Mouse (Mus musculus) kidney, embryonic 14.5 days (tissue): ENCODE results near the gene Spata20. TPM values are rescaled to one million over a fixed set of nuclear protein-coding genes. Genes with fewer than 3 reads are reported as not detected.

Experiments used
- ATAC-seq: fragments of 200-750 bp; cut with Nextera tagmentation; 2 replicates; pipeline ENCODE4 v1.8.0; 2017; ENCODE audit warnings: moderate number of reproducible peaks, mild to moderate bottlenecking, moderate TSS enrichment, moderate library complexity; ENCODE audit not compliant: low FRiP score, low TSS enrichment
- H3K27ac ChIP-seq: fragments of 300-500 bp; sonication (generic); 2 replicates; pipeline ENCODE4 v1.5.1; 2014; ENCODE audit warnings: low read depth, mild to moderate bottlenecking, low read length, moderate library complexity, mixed read lengths
- H3K27me3 ChIP-seq: fragments of 300-500 bp; sonication (generic); 2 replicates; pipeline ENCODE4 v1.6.1; 2014; ENCODE audit warnings: mild to moderate bottlenecking, low read length; ENCODE audit not compliant: control insufficient read depth, insufficient read depth
- H3K36me3 ChIP-seq: fragments of 300-500 bp; sonication (generic); 2 replicates; pipeline ENCODE4 v1.6.1; 2014; ENCODE audit warnings: low read length, mixed read lengths; ENCODE audit not compliant: control insufficient read depth, insufficient read depth
- H3K4me1 ChIP-seq: fragments of 300-500 bp; sonication (generic); 2 replicates; pipeline ENCODE4 v1.6.1; 2014; ENCODE audit warnings: low read length, mixed read lengths; ENCODE audit not compliant: control insufficient read depth, insufficient read depth
- H3K4me2 ChIP-seq: fragments of 300-500 bp; sonication (generic); replicated peaks from 2 replicates; pipeline ENCODE4 v1.6.1; 2014; ENCODE audit warnings: low read depth, mild to moderate bottlenecking, low read length
- H3K4me3 ChIP-seq: fragments of 300-500 bp; sonication (generic); 2 replicates; pipeline ENCODE4 v1.5.1; 2014; ENCODE audit warnings: mild to moderate bottlenecking, low read length
- H3K9ac ChIP-seq: fragments of 300-500 bp; sonication (generic); 2 replicates; pipeline ENCODE4 v1.6.1; 2014; ENCODE audit warnings: low read depth, mild to moderate bottlenecking, low read length, moderate library complexity
- H3K9me3 ChIP-seq: fragments of 300-500 bp; sonication (generic); 2 replicates; pipeline ENCODE4 v1.6.1; 2016; ENCODE audit warnings: low read length; ENCODE audit not compliant: control insufficient read depth
- WGBS: fragments of 180-500 bp; shearing (Covaris S2); extraction: QIAGEN DNeasy Blood & Tissue Kit; methylation state at CpG from one replicate; pipeline ENCODE4 v1.1.7; 2014; 5-methylcytosine and 5-hydroxymethylcytosine counted together
- polyA plus RNA-seq: library from polyadenylated mRNA; unstranded; fragments of >200 nt; fragmentation: Nextera tagmentation; extraction: Ambion mirVana; gene quantifications from 2 replicates; pipeline ENCODE4 v1.2.1, GENCODE M21; 2014

Gene Spata20
- polyA plus RNA-seq, 1 experiment from 2014 or later = 0.23 TPM

DNA sequence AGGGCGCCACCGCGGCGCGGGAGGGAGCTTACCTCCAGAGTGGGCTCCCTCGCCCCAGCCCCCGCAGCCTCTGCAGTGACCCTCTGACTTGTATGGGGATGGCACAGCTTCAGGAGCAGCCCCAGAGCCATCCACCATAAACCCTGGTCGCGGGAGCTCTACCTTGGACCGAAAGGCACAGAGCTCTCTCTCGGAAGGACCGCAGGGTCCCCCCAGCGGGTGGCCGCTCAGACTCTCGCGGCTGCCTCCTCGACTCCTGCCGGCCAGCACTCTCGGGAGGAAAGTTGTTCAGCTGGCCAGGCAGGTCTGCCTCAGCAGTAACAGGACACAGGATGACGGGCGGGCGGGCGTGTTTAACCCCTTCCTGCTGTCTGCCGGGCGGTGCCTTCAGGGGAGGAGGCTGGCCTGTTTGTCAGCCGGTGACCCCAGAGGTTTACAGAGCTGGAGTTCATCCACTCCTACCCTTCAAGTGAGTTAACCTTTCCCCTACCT, 13.7 kb upstream of the Spata20 start, which contains the start of gene Epn3:
Epn3 (minus strand) TSS at position 314 of the 492 bp plus-strand sequence.
- under 1% methylated on average over 26 of the region's 26 CpGs for WGBS
- Histone ChIP-seq H3K9me3 (no peaks in the 10 kb centered on the region), H3K27me3 (no peaks in the 10 kb centered on the region), H3K4me2 (peak within 1 kb of the TSS; percentile 59), H3K4me3 (peak within 1 kb of the TSS; percentile 39), H3K4me1 (peaks cover 39% of the 10 kb centered on the region), H3K9ac (peak within 1 kb of the TSS; percentile 56), H3K36me3 (no peaks in the 10 kb centered on the region), H3K27ac (peak within 1 kb of the TSS; percentile 79; the same call in 1 of the 2 replicates)
- ATAC-seq = peak; percentile 81

DNA sequence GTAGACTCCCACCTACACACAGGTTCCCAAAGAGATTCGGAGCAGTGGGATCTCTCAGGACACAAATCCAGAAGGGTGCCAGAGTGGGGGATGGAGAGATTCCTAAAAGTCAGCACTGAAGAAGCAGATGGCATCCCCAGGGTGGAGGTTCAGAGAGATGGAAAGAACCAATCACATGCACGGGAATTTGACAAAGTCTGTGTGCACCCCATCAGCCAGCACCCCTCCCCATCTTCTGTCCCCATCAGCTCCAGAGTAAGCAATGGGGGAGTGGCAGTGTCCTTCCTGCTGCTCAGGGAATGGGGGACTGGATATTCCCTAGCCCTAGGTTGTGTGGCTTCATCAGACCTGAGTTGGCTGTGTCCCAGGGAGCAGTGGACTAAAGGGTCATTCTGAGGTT, 13.1 kb upstream of the Spata20 start:
- H3K27me3 ChIP-seq = no peaks in the 10 kb centered on the region
- no peaks in the 10 kb centered on the region for H3K36me3 ChIP-seq
- ATAC-seq = peak; percentile 53
- H3K4me3 ChIP-seq = peak overlapping the region; percentile 39
- H3K4me2 ChIP-seq = peak overlapping the region; percentile 59
- WGBS = 4% methylated on average over 2 of the region's 2 CpGs
- H3K27ac ChIP-seq = peak overlapping the region; percentile 79; the same call in 1 of the 2 replicates
- peaks cover 39% of the 10 kb centered on the region for H3K4me1 ChIP-seq
- H3K9me3 ChIP-seq = no peaks in the 10 kb centered on the region
- peak overlapping the region; percentile 56; the same call in 1 of the 2 replicates for H3K9ac ChIP-seq

GRCm38 (mm10) chr11:94498093-94498996, 12.4 kb upstream of the Spata20 start:
- WGBS = 15% methylated on average over 19 of the region's 19 CpGs
- peak overlapping the region; percentile 79 for H3K27ac ChIP-seq
- peak overlapping the region; percentile 59 for H3K4me2 ChIP-seq
- peak overlapping the region; percentile 56 for H3K9ac ChIP-seq
- H3K9me3 ChIP-seq = no peaks in the 10 kb centered on the region
- H3K4me3 ChIP-seq = peak overlapping the region; percentile 39
- H3K4me1 ChIP-seq = peaks cover 39% of the 10 kb centered on the region
- ATAC-seq = peak; percentile 10; the same call in 1 of the 2 replicates
- H3K36me3 ChIP-seq = no peaks in the 10 kb centered on the region
- no peaks in the 10 kb centered on the region for H3K27me3 ChIP-seq

DNA sequence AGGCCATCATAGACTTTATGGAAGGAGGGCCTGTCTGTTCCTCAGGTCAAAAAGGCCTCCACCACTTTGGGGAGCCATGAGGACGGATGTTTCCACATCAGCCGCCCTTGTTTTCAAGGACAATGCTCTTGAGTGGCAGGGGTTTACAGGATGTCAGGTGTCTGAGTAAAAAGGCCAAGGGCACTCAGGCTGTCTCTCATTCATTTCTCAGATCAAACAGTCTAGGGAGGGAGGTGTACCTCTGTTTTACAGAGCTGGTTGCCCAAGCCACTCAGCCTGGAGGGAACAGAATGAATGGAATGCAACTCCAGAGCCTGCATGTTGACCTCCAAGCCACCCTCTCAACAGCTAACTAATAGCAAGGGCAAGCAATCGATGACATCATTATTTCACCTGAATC, 9.4 kb upstream of the Spata20 start:
- no peak overlapping the region for H3K9ac ChIP-seq
- H3K4me2 ChIP-seq = no peak overlapping the region
- H3K27ac ChIP-seq = no peak overlapping the region
- no peak overlapping the region for H3K4me3 ChIP-seq
- no peaks in the 10 kb centered on the region; the same call in 1 of the 2 replicates for H3K27me3 ChIP-seq
- H3K9me3 ChIP-seq = no peaks in the 10 kb centered on the region
- H3K36me3 ChIP-seq = no peaks in the 10 kb centered on the region
- WGBS = 83% methylated on average over 3 of the region's 3 CpGs
- ATAC-seq = no peak
- H3K4me1 ChIP-seq = peaks cover 40% of the 10 kb centered on the region

DNA sequence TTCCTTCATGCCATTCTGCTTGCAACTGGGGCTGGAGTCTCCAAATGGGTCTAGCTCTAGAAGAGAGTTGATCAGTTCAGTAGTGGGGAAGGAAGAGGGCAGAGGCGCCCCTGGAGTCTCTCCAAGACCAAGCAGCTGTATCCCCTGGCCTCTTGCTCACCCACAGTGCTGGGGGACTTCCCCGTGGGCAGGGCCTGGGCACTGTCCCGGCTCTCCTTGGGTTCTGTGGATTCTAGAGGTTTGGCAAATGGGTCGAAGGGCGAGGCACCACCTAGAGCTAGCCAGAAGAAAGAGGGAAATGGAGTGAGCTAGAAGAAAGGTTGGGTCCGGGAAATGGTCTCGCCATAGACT, 5.7 kb upstream of the Spata20 start:
- no peak overlapping the region for H3K4me3 ChIP-seq
- WGBS = 73% methylated on average over 7 of the region's 7 CpGs
- no peaks in the 10 kb centered on the region; the same call in 1 of the 2 replicates for H3K27me3 ChIP-seq

GRCm38 (mm10) chr11:94491035-94491748, 5.2 kb upstream of the Spata20 start:
- H3K27ac ChIP-seq = no peak overlapping the region
- H3K27me3 ChIP-seq = no peaks in the 10 kb centered on the region; the same call in 1 of the 2 replicates
- H3K4me2 ChIP-seq = peak overlapping the region; percentile 83
- peak overlapping the region; percentile 60 for H3K9ac ChIP-seq
- no peaks in the 10 kb centered on the region for H3K9me3 ChIP-seq
- WGBS = 6% methylated on average over 51 of the region's 55 CpGs
- peak; percentile 36; the same call in 1 of the 2 replicates for ATAC-seq
- peak overlapping the region; percentile 44 for H3K4me3 ChIP-seq
- H3K4me1 ChIP-seq = 0 out of 2 replicates have a peak, but pooled peaks cover 3% of the 10 kb centered on the region
- H3K36me3 ChIP-seq = no peaks in the 10 kb centered on the region

More for the DNA sequence above, 5.7 kb upstream of the Spata20 start:
- H3K9ac ChIP-seq = no peak overlapping the region
- H3K4me2 ChIP-seq = peak overlapping the region; percentile 83
- no peak overlapping the region for H3K27ac ChIP-seq
- ATAC-seq = no peak
- no peaks in the 10 kb centered on the region for H3K9me3 ChIP-seq
- H3K36me3 ChIP-seq = no peaks in the 10 kb centered on the region
- H3K4me1 ChIP-seq = 0 out of 2 replicates have a peak, but pooled peaks cover 6% of the 10 kb centered on the region

- Histone ChIP-seq H3K4me1 (0 out of 2 replicates have a peak, but pooled peaks cover 3% of the 10 kb centered on the region), H3K27me3 (no peaks in the 10 kb centered on the region; the same call in 1 of the 2 replicates), H3K27ac (no peak overlapping the region)
Measured at GRCm38 (mm10) chr11:94489745-94490144, 3.8 kb upstream of the Spata20 start.

GRCm38 (mm10) chr11:94488767-94489533, 3.0 kb upstream of the Spata20 start:
- H3K4me1 ChIP-seq = 0 out of 2 replicates have a peak, but pooled peaks cover 3% of the 10 kb centered on the region
- H3K4me3 ChIP-seq = no peak overlapping the region
- no peaks in the 10 kb centered on the region for H3K9me3 ChIP-seq
- H3K4me2 ChIP-seq = no peak overlapping the region
- 87% methylated on average over 11 of the region's 11 CpGs for whole genome bisulfite sequencing
- no peaks in the 10 kb centered on the region; the same call in 1 of the 2 replicates for H3K27me3 ChIP-seq
- ATAC-seq = no peak
- H3K9ac ChIP-seq = no peak overlapping the region
- H3K27ac ChIP-seq = no peak overlapping the region
- no peaks in the 10 kb centered on the region for H3K36me3 ChIP-seq

More at GRCm38 (mm10) chr11:94489745-94490144, 3.8 kb upstream of the Spata20 start:
- 23% methylated on average over 4 of the region's 4 CpGs for WGBS
- no peak overlapping the region for H3K4me2 ChIP-seq
- H3K36me3 ChIP-seq = no peaks in the 10 kb centered on the region
- no peak overlapping the region for H3K9ac ChIP-seq
- no peak overlapping the region for H3K4me3 ChIP-seq
- no peaks in the 10 kb centered on the region for H3K9me3 ChIP-seq
- ATAC-seq = no peak
